Mouse (Mus musculus) neural tube, embryonic 13.5 days (tissue): ENCODE results near the gene Odc1. TPM values are rescaled to one million over a fixed set of nuclear protein-coding genes. Genes with fewer than 3 reads are reported as not detected.

ENCODE experiments used
- ATAC-seq: fragments of 200-750 bp; cut with Nextera tagmentation; 2 replicates; pipeline ENCODE4 v1.8.0; 2017; ENCODE audit warnings: low read depth, mild to moderate bottlenecking, moderate TSS enrichment, moderate library complexity
- H3K27ac ChIP-seq: fragments of 300-500 bp; sonication (generic); replicated peaks from 2 replicates; pipeline ENCODE4 v1.5.1; 2015; ENCODE audit warnings: moderate library complexity, mild to moderate bottlenecking, inconsistent platforms
- H3K27me3 ChIP-seq: fragments of 300-500 bp; sonication (generic); 2 replicates; pipeline ENCODE4 v1.6.1; 2015; ENCODE audit warnings: mild to moderate bottlenecking, inconsistent platforms
- H3K36me3 ChIP-seq: fragments of 300-500 bp; sonication (generic); 2 replicates; pipeline ENCODE4 v1.6.1; 2015; ENCODE audit warnings: mild to moderate bottlenecking, inconsistent platforms
- H3K4me1 ChIP-seq: fragments of 300-500 bp; sonication (generic); replicated peaks from 2 replicates; pipeline ENCODE4 v1.6.1; 2015; ENCODE audit warnings: inconsistent platforms
- H3K4me2 ChIP-seq: fragments of 300-500 bp; sonication (generic); 2 replicates; pipeline ENCODE4 v1.6.1; 2015; ENCODE audit warnings: inconsistent platforms, mild to moderate bottlenecking, moderate library complexity
- H3K4me3 ChIP-seq: fragments of 300-500 bp; sonication (generic); 2 replicates; pipeline ENCODE4 v1.5.1; 2015; ENCODE audit warnings: mild to moderate bottlenecking, inconsistent platforms
- H3K9ac ChIP-seq: fragments of 300-500 bp; sonication (generic); 2 replicates; pipeline ENCODE4 v1.6.1; 2015; ENCODE audit warnings: moderate library complexity, mild to moderate bottlenecking, inconsistent platforms
- H3K9me3 ChIP-seq: fragments of 300-500 bp; sonication (generic); 2 replicates; pipeline ENCODE4 v1.6.1; 2016; ENCODE audit warnings: inconsistent platforms
- WGBS: fragments of 180-500 bp; shearing (Covaris S2); methylation state at CpG from one replicate; pipeline ENCODE4 v1.1.7; 2015; 5-methylcytosine and 5-hydroxymethylcytosine counted together
- polyA plus RNA-seq: library from polyadenylated mRNA; unstranded; fragments of >200 nt; fragmentation: Nextera tagmentation; extraction: Ambion mirVana; gene quantifications from 2 replicates; pipeline ENCODE4 v1.2.1, GENCODE M21; 2015

The Odc1 gene
- polyA plus RNA-seq, 1 experiment from 2014 or later = 133 TPM

DNA sequence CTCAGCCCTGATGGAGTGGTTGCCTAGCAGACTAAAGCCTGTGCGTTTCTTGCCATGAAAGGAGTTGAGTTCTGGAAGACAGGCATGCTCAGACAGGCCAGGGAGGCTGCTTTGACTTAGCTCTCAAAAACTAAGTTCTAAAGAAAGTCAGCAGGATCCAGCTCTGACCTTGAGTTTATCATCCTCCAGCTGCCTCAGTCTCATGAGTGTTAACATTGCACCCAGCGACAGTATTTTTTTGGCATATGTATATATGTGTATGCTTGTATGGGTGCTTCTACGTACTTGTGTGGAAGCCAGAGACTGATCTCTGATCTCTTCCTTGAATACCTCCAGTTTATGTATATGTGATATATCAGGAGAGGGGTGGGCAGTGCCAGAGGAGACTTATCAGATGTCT lies 7.8 kb downstream of the Odc1 start:
- peaks cover 24% of the 10 kb centered on the region for H3K4me1 ChIP-seq
- H3K9me3 ChIP-seq = no peaks in the 10 kb centered on the region
- no peaks in the 10 kb centered on the region for H3K27me3 ChIP-seq
- H3K4me3 ChIP-seq = no peak overlapping the region
- H3K4me2 ChIP-seq = no peak overlapping the region
- H3K9ac ChIP-seq = no peak overlapping the region
- no peak overlapping the region for H3K27ac ChIP-seq
- WGBS = 79% methylated on average over 3 of the region's 3 CpGs
- ATAC-seq = no peak
- H3K36me3 ChIP-seq = peaks cover 44% of the 10 kb centered on the region

DNA sequence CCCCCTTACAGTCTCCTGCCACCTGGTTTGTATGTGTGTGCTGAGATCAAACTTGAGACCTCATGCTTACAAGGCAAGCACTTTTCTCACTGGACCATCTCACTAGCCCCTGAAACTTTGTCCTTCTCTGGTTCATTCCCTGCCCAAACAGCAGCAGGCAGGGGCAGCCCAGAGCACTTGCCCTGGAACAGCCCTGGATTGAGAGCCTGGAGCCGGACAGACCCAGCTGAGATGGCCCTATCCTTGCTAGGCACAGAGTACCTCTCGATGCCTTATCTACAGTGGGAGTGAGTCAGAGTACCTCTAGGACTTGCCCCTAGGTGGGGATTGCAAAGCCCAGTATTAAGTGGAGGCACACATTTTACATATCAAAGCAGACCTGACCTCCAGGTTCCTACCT lies 8.4 kb downstream of the Odc1 start:
- ATAC-seq = no peak
- Histone ChIP-seq H3K27me3 (no peaks in the 10 kb centered on the region), H3K4me1 (peaks cover 27% of the 10 kb centered on the region), H3K9me3 (no peaks in the 10 kb centered on the region), H3K27ac (no peak overlapping the region), H3K4me2 (no peak overlapping the region), H3K9ac (no peak overlapping the region), H3K36me3 (peaks cover 39% of the 10 kb centered on the region), H3K4me3 (no peak overlapping the region)
- 66% methylated on average over 2 of the region's 2 CpGs for WGBS

DNA sequence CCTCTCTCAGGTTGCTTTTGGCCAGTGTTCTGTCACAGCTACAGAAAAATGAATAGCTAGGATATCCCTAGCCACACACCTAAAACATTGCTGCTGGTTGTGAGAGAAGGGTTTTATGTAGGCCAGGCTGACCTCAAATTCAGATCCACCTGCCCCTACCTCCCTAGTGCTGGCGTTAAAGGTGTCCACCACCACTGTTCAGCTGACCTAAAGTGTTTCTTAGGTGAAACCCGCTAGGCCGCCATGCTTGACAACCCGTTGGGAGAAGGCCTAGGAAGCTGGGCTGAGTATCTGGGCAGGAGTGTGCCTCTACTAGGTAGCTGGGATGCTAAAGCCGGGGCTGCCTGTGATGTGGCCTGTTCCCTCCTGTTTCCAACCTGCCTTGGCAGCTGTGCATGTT lies 9.0 kb downstream of the Odc1 start:
- no peaks in the 10 kb centered on the region for H3K27me3 ChIP-seq
- H3K9ac ChIP-seq = no peak overlapping the region
- H3K4me3 ChIP-seq = no peak overlapping the region
- peaks cover 26% of the 10 kb centered on the region for H3K4me1 ChIP-seq
- WGBS = 75% methylated on average over 5 of the region's 5 CpGs
- no peaks in the 10 kb centered on the region for H3K9me3 ChIP-seq
- no peak for ATAC-seq
- no peak overlapping the region for H3K4me2 ChIP-seq
- H3K27ac ChIP-seq = no peak overlapping the region
- peaks cover 32% of the 10 kb centered on the region for H3K36me3 ChIP-seq

DNA sequence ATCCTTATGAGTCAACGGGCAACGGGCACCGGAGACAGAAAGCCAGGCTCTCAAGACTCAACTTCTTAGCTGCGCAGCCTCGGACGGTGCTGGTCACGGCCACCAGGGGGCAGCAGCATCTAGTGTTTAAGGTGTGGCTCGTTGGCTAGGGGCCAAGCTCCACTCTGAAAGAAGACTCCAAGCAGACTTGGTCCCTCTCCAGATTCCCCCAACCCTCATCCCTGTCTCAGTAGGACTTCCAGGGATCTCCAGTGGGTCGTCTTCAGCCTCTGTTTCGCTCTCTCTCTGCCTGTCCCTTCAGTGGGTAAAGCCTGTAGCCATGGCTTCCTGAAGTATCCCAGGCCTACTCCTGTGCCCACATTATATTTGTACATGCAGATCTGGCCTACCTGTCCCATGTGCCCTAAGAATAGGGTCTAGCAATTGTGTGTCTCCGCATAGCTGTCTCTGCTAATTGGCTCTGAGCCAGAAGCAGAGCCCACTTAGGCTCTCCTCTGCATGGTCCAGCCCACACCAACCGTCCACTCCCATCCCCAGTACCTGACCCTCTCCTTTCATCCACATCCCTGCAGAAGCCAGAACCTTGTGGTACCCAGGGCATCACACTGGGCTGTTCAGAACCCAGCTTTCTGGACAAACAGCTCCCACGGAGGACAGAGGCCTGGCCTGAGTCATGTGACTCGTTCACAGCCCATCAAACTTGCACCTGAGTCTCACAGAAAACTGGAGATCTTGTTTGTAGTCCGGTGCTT lies 9.8 kb downstream of the Odc1 start:
- Histone ChIP-seq H3K4me2 (no peak overlapping the region), H3K4me3 (no peak overlapping the region), H3K27me3 (no peaks in the 10 kb centered on the region), H3K36me3 (peaks cover 24% of the 10 kb centered on the region), H3K27ac (no peak overlapping the region), H3K9me3 (no peaks in the 10 kb centered on the region), H3K9ac (no peak overlapping the region), H3K4me1 (peaks cover 26% of the 10 kb centered on the region)
- WGBS = 32% methylated on average over 15 of the region's 15 CpGs
- peak; percentile 13; the same call in 1 of the 2 replicates for ATAC-seq

- Histone ChIP-seq H3K9me3 (no peaks in the 10 kb centered on the region), H3K4me1 (peaks cover 26% of the 10 kb centered on the region), H3K27ac (peak overlapping the region; percentile 75), H3K4me2 (peak overlapping the region; percentile 44), H3K4me3 (peak overlapping the region; percentile 9; the same call in 1 of the 2 replicates), H3K27me3 (no peaks in the 10 kb centered on the region), H3K9ac (peak overlapping the region; percentile 35; the same call in 1 of the 2 replicates), H3K36me3 (peaks cover 4% of the 10 kb centered on the region)
- 25% methylated on average over 21 of the region's 21 CpGs for WGBS
- ATAC-seq = peak; percentile 73
Measured at GRCm38 (mm10) chr12:17556430-17557343, 12.1 kb downstream of the Odc1 start.

GRCm38 (mm10) chr12:17557344-17557966 lies 12.9 kb downstream of the Odc1 start:
- Histone ChIP-seq H3K4me2 (peak overlapping the region; percentile 44), H3K9ac (peak overlapping the region; percentile 47; the same call in 1 of the 2 replicates), H3K4me3 (0 out of 2 replicates have a peak overlapping the region, but pooled peaks have one; percentile 9), H3K4me1 (peaks cover 26% of the 10 kb centered on the region), H3K27ac (peak overlapping the region; percentile 75), H3K9me3 (no peaks in the 10 kb centered on the region), H3K36me3 (no peaks in the 10 kb centered on the region), H3K27me3 (no peaks in the 10 kb centered on the region)
- ATAC-seq = peak; percentile 56
- WGBS = 9% methylated on average over 7 of the region's 7 CpGs

- H3K27me3 ChIP-seq = no peaks in the 10 kb centered on the region
- no peaks in the 10 kb centered on the region for H3K36me3 ChIP-seq
- no peak overlapping the region for H3K4me3 ChIP-seq
- H3K27ac ChIP-seq = peak overlapping the region; percentile 75
- peak; percentile 49 for ATAC-seq
- 10% methylated on average over 2 of the region's 2 CpGs for WGBS
- H3K4me2 ChIP-seq = peak overlapping the region; percentile 44; the same call in 1 of the 2 replicates
- H3K4me1 ChIP-seq = peaks cover 26% of the 10 kb centered on the region
- H3K9ac ChIP-seq = peak overlapping the region; percentile 47; the same call in 1 of the 2 replicates
- no peaks in the 10 kb centered on the region for H3K9me3 ChIP-seq
Measured at GRCm38 (mm10) chr12:17557967-17558345, 13.4 kb downstream of the Odc1 start.

- no peak for ATAC-seq
- WGBS = 52% methylated on average over 1 of the region's 1 CpGs
- no peaks in the 10 kb centered on the region for H3K36me3 ChIP-seq
Measured at GRCm38 (mm10) chr12:17562396-17562795, 17.8 kb downstream of the Odc1 start.

DNA sequence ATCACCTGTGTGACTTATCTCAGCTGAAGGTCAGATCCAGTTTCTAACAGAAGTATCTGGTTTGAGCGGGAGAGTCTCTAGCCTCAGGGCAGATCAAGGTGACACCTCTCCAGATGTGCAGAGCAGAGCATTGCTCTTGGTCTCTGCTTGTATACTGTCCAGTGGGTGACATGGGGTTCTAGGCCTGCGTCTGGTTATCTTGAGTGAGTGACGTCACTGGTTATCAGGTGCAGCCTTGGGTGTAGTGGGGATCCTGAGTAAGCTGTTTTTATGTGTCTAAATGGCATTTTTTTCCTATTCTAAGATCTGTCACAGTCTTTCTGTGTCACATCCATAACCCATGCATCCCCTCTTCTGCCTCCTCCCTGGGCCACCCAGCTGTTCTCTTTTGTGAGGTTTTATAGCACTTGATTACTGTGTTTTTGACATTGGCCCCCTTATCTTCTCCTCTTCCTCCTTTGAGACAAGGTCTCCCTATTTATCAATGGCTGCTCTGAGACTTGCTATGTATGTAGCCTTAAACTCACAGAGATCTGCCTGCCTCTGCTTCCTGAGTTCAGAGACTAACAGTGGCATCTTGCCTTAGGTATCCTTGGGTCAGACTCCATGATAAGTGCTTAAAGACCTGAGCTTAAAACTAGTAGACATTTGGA lies 20.9 kb downstream of the Odc1 start:
- Histone ChIP-seq H3K4me2 (no peak overlapping the region), H3K4me1 (no peaks in the 10 kb centered on the region), H3K9me3 (no peaks in the 10 kb centered on the region), H3K36me3 (no peaks in the 10 kb centered on the region), H3K9ac (no peak overlapping the region), H3K27me3 (no peaks in the 10 kb centered on the region), H3K27ac (no peak overlapping the region), H3K4me3 (no peak overlapping the region)
- WGBS = 93% methylated on average over 3 of the region's 3 CpGs
- ATAC-seq = no peak

More at GRCm38 (mm10) chr12:17562396-17562795, 17.8 kb downstream of the Odc1 start:
- Histone ChIP-seq H3K4me3 (no peak overlapping the region), H3K4me1 (peaks cover 10% of the 10 kb centered on the region), H3K4me2 (no peak overlapping the region), H3K27ac (no peak overlapping the region), H3K9ac (no peak overlapping the region), H3K9me3 (no peaks in the 10 kb centered on the region), H3K27me3 (no peaks in the 10 kb centered on the region)

- WGBS = 81% methylated on average over 1 of the region's 1 CpGs
- no peak overlapping the region for H3K4me2 ChIP-seq
- no peak overlapping the region for H3K4me3 ChIP-seq
- H3K36me3 ChIP-seq = no peaks in the 10 kb centered on the region
- no peak overlapping the region for H3K9ac ChIP-seq
- no peak overlapping the region for H3K27ac ChIP-seq
- no peaks in the 10 kb centered on the region for H3K27me3 ChIP-seq
- H3K9me3 ChIP-seq = no peaks in the 10 kb centered on the region
- no peak for ATAC-seq
- no peaks in the 10 kb centered on the region for H3K4me1 ChIP-seq
Measured at GRCm38 (mm10) chr12:17566046-17566408, 21.4 kb downstream of the Odc1 start.

DNA sequence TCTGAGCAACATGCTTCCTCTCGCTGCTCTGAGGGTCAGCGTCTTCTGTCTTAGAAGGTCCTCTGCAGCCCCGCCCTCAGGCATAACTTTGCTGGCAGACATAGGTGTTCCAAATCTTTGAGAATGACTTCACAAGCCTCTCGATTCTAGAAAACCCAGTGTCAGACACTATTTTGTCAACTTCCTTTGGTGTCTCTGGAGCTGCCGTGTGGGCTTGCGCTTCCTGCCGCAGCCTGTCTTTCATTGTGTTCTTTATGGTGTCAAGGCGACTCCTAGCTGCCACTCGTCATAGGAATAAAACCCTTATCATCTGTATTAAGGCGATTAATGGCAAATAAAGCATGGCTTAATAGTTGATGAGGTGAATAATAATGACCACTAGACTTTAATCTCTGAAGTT lies 24.0 kb downstream of the Odc1 start:
- no peak overlapping the region for H3K9ac ChIP-seq
- ATAC-seq = no peak
- no peak overlapping the region for H3K4me3 ChIP-seq
- H3K4me1 ChIP-seq = no peaks in the 10 kb centered on the region
- no peak overlapping the region for H3K4me2 ChIP-seq
- WGBS = 86% methylated on average over 10 of the region's 10 CpGs
- no peaks in the 10 kb centered on the region for H3K27me3 ChIP-seq
- H3K27ac ChIP-seq = no peak overlapping the region
- H3K9me3 ChIP-seq = no peaks in the 10 kb centered on the region
- no peaks in the 10 kb centered on the region for H3K36me3 ChIP-seq
